Comparison of ENCODE assay signal across 14 mouse cellular contexts in genomic region chr3:148945534-148945933, GRCm38 (mm10). TPM values are rescaled to one million over a fixed set of nuclear protein-coding genes. Genes with fewer than 3 reads are reported as not detected.
A peak's percentile ranks its signal among the peaks of the same experiment; 100 is the strongest.
DNase-seq lines count a peak whose midpoint lies in the region; ATAC-seq and TF ChIP-seq lines count a peak whose summit lies in the region.
"Had no signal": no experiment of that assay in that cellular context is flagged by ENCODE, and none has a peak within 500 bp of the region (broad histone marks: within the 10 kb centered on the region; RNA-seq: fewer than 3 reads in every experiment).

No protein-coding gene starts in this region.

- no peak for DNase-seq in heart, adult 9 months (ENCODE audit: low spot score in 2 of 2)
- DNase-seq in Patski (ENCODE audit: low read depth, low spot score) (no peak), adipocyte (ENCODE audit: low spot score) (no peak)
- no peak for DNase-seq in right cerebral cortex, postnatal 36 days (ENCODE audit: low spot score in 2 of 2)
- DNase-seq: adrenal gland, postnatal 36 days; cerebellum, adult 11 months; kidney, adult 9 months; spleen, adult 18-20 months had no signal

- no peaks in the 10 kb centered on the region for H3K9me3 ChIP-seq in heart, embryonic 14.5 days (ENCODE audit: control insufficient read depth, low read length)
- H3K9me3 ChIP-seq in forebrain, embryonic 13.5 days (replicated peaks) = no peaks in the 10 kb centered on the region
- H3K9me3 ChIP-seq in midbrain, embryonic 13.5 days = no peaks in the 10 kb centered on the region
- no peaks in the 10 kb centered on the region for H3K9me3 ChIP-seq in intestine, postnatal 0 days (ENCODE audit: control insufficient read depth)
- H3K9me3 ChIP-seq: limb, embryonic 15.5 days had no signal

- CTCF ChIA-PET in Patski (lab: Charles Lee) = interaction anchor here (1.0 kb wide), 1 partner anchor 19 kb away, joined by 3 read pairs; no protein-coding TSS in a partner anchor

- H3K4me2 ChIP-seq in heart, embryonic 14.5 days (ENCODE audit: low read length) = peak overlapping the region; percentile 50
- peak overlapping the region; percentile 27 for H3K4me2 ChIP-seq in forebrain, embryonic 13.5 days
- H3K4me2 ChIP-seq in midbrain, embryonic 13.5 days (replicated peaks) = peak overlapping the region; percentile 39
- H3K4me2 ChIP-seq in intestine, postnatal 0 days (replicated peaks; ENCODE audit: low read depth) = no peak overlapping the region
- H3K4me2 ChIP-seq: limb, embryonic 15.5 days had no signal

- POLR2A ChIA-PET in Patski (lab: Charles Lee) = no interaction called here

- H3K4me3 ChIP-seq in heart, embryonic 14.5 days (ENCODE audit: control insufficient read depth in 1 of 2, insufficient read depth in 1 of 2, low read depth in 1 of 2, low read length in 2 of 2) = no peak overlapping the region
- H3K4me3 ChIP-seq in forebrain, embryonic 13.5 days = no peak overlapping the region
- no peak overlapping the region for H3K4me3 ChIP-seq in midbrain, embryonic 13.5 days (replicated peaks)
- no peak overlapping the region for H3K4me3 ChIP-seq in intestine, postnatal 0 days (ENCODE audit: low read depth, low read length)
- H3K4me3 ChIP-seq: left cerebral cortex, adult 2 months; limb, embryonic 15.5 days had no signal

- no peaks in the 10 kb centered on the region for H3K27me3 ChIP-seq in heart, embryonic 14.5 days (ENCODE audit: control insufficient read depth, insufficient read depth, low read length)
- H3K27me3 ChIP-seq in Patski = no peaks in the 10 kb centered on the region
- no peaks in the 10 kb centered on the region for H3K27me3 ChIP-seq in forebrain, embryonic 13.5 days
- H3K27me3 ChIP-seq in midbrain, embryonic 13.5 days = no peaks in the 10 kb centered on the region
- H3K27me3 ChIP-seq in intestine, postnatal 0 days (replicated peaks; ENCODE audit: control insufficient read depth, insufficient read depth, low read length) = no peaks in the 10 kb centered on the region
- H3K27me3 ChIP-seq: limb, embryonic 15.5 days had no signal

- ATAC-seq in heart, embryonic 14.5 days (ENCODE audit: insufficient number of reproducible peaks, insufficient read depth, low FRiP score, low read depth) = no peak
- peak; percentile 23 for ATAC-seq in Patski
- ATAC-seq in forebrain, embryonic 13.5 days = no peak
- peak; percentile 67; the same call in 1 of the 2 replicates for ATAC-seq in midbrain, embryonic 13.5 days
- ATAC-seq in intestine, postnatal 0 days = no peak

- no peaks in the 10 kb centered on the region for H3K36me3 ChIP-seq in heart, embryonic 14.5 days (ENCODE audit: control insufficient read depth, insufficient read depth, low read length)
- no peaks in the 10 kb centered on the region for H3K36me3 ChIP-seq in forebrain, embryonic 13.5 days (ENCODE audit: poor library complexity, severe bottlenecking)
- H3K36me3 ChIP-seq in midbrain, embryonic 13.5 days = no peaks in the 10 kb centered on the region
- no peaks in the 10 kb centered on the region for H3K36me3 ChIP-seq in intestine, postnatal 0 days (ENCODE audit: control insufficient read depth, insufficient read depth)
- H3K36me3 ChIP-seq: limb, embryonic 15.5 days had no signal

- 21% methylated on average over 8 of the region's 8 CpGs for WGBS in heart, embryonic 14.5 days
- WGBS in forebrain, embryonic 13.5 days = 12% methylated on average over 8 of the region's 8 CpGs
- 11% methylated on average over 8 of the region's 8 CpGs for WGBS in midbrain, embryonic 13.5 days
- 53% methylated on average over 8 of the region's 8 CpGs for WGBS in intestine, postnatal 0 days

- in situ Hi-C loops in Patski (cut with MboI; ENCODE audit: low pct_unique_long_range_greater_than_20kb) = no loop called here

- H3K9ac ChIP-seq in heart, embryonic 14.5 days (ENCODE audit: low read length) = 0 out of 2 replicates have a peak overlapping the region, but pooled peaks have one; percentile 21
- H3K9ac ChIP-seq in forebrain, embryonic 13.5 days = 0 out of 2 replicates have a peak overlapping the region, but pooled peaks have one; percentile 34
- peak overlapping the region; percentile 32; the same call in 1 of the 2 replicates for H3K9ac ChIP-seq in midbrain, embryonic 13.5 days (replicated peaks)
- H3K9ac ChIP-seq in intestine, postnatal 0 days (ENCODE audit: low read depth, low read length) = no peak overlapping the region
- H3K9ac ChIP-seq: limb, embryonic 15.5 days had no signal

- H3K4me1 ChIP-seq in heart, embryonic 14.5 days (ENCODE audit: control insufficient read depth in 2 of 2, insufficient read depth in 2 of 2, low read length in 2 of 2) = peaks cover 3 to 31% of the 10 kb centered on the region in 2 experiments
- H3K4me1 ChIP-seq in forebrain, embryonic 13.5 days = peaks cover 64% of the 10 kb centered on the region
- H3K4me1 ChIP-seq in midbrain, embryonic 13.5 days (replicated peaks) = peaks cover 77% of the 10 kb centered on the region
- H3K4me1 ChIP-seq in intestine, postnatal 0 days (replicated peaks; ENCODE audit: control insufficient read depth, insufficient read depth, low read length) = no peaks in the 10 kb centered on the region

- no peak for TF ChIP-seq CTCF in Patski (IDR thresholded peaks at IDR 0.05)
- no peak for TF ChIP-seq CTCF in intestine, postnatal 0 days (IDR thresholded peaks at IDR 0.05; ENCODE audit: low read depth)

- H3K27ac ChIP-seq in heart, embryonic 14.5 days (replicated peaks in 1 of 2; ENCODE audit: control insufficient read depth in 1 of 2, insufficient read depth in 1 of 2, low read depth in 2 of 2, low read length in 2 of 2) = no peak overlapping the region
- H3K27ac ChIP-seq in forebrain, embryonic 13.5 days = peak overlapping the region; percentile 15; the same call in 1 of the 2 replicates
- H3K27ac ChIP-seq in midbrain, embryonic 13.5 days = peak overlapping the region; percentile 45
- no peak overlapping the region for H3K27ac ChIP-seq in intestine, postnatal 0 days (ENCODE audit: low read depth, low read length)
- H3K27ac ChIP-seq: left cerebral cortex, adult 2 months; limb, embryonic 15.5 days had no signal

RNA-seq across cellular contexts. Expression of gene Adgrl2, which starts 44.8 kb away (rescaled TPM):
- 47.1 and 49.2 TPM in 2 replicates for polyA plus RNA-seq in heart, embryonic 14.5 days (2014; fragmentation: Nextera tagmentation; extraction: Ambion mirVana)
- polyA plus RNA-seq in Patski (2021) = 107 TPM
- polyA plus RNA-seq in forebrain, embryonic 13.5 days (2015; fragmentation: Nextera tagmentation; extraction: Ambion mirVana) = 70.1 and 76.1 TPM in 2 replicates
- 120 and 125 TPM in 2 replicates for polyA plus RNA-seq in midbrain, embryonic 13.5 days (2015; fragmentation: Nextera tagmentation; extraction: Ambion mirVana)
- polyA plus RNA-seq in intestine, postnatal 0 days (2015; fragmentation: Nextera tagmentation; extraction: Ambion mirVana) = 20.4 and 21.3 TPM in 2 replicates

Comparison
In these comparisons a context has a peak if more than half of its experiments do, and no peak if none do; other contexts are left out.
1. ATAC-seq: peak in Patski (single experiment) and midbrain, embryonic 13.5 days (single experiment); none in heart, embryonic 14.5 days (single experiment), forebrain, embryonic 13.5 days (single experiment) and intestine, postnatal 0 days (single experiment).
2. H3K27ac ChIP-seq: peak in forebrain, embryonic 13.5 days (single experiment) and midbrain, embryonic 13.5 days (single experiment); none in heart, embryonic 14.5 days (0 of 2) and intestine, postnatal 0 days (single experiment).